Mouse (Mus musculus) ES-Bruce4 (cell line): ENCODE data around the gene Tmem107.

Experiments used
- CTCF ChIP-seq: IDR thresholded peaks from one replicate; pipeline ENCODE4 v1.8.1; 2011; ENCODE audit warnings: low read depth, low read length
- EP300 ChIP-seq: IDR thresholded peaks from 2 replicates; pipeline ENCODE4 v1.6.1; 2011; ENCODE audit warnings: low read depth, low read length; ENCODE audit not compliant: insufficient read depth
- POLR2A ChIP-seq: IDR thresholded peaks from one replicate; pipeline ENCODE4 v1.8.1; 2011; ENCODE audit warnings: low read length; ENCODE audit not compliant: insufficient read depth

DNA sequence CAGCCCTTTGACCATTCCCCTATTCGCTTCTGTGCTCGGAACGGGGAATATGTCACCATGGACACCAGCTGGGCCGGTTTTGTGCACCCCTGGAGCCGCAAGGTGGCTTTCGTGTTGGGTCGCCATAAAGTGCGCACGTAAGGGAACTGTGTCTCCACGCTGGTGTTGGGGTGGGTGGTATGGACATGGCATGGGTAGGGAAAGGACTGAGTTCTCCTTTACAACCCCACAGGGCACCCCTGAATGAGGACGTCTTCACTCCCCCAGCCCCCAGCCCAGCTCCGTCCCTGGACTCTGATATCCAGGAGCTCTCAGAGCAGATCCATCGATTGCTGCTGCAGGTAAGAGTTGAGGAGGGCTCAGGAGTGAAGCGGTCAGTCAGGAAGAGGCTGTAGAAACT is 32.5 kb downstream of the Tmem107 start:
- TF ChIP-seq CTCF (no peak), POLR2A (no peak), EP300 (no peak)
